Mouse (Mus musculus) C2C12 (cell line): Measurements from ENCODE around the gene Pdgfd. TPM values are rescaled to one million over a fixed set of nuclear protein-coding genes. Genes with fewer than 3 reads are reported as not detected.

ENCODE experiments used
- H3K27me3 ChIP-seq: one replicate; pipeline ENCODE4 v1.6.1; 2011; ENCODE audit not compliant: control insufficient read depth, insufficient read depth, insufficient read length
- H3K36me3 ChIP-seq: one replicate; pipeline ENCODE4 v1.6.1; 2011; ENCODE audit not compliant: control insufficient read depth, insufficient read depth
- H3K4me3 ChIP-seq: one replicate; pipeline ENCODE4 v1.5.1; 2011; ENCODE audit warnings: mild to moderate bottlenecking, control low read depth; ENCODE audit not compliant: poor library complexity, insufficient read depth, severe bottlenecking
- H3K79me2 ChIP-seq: one replicate; pipeline ENCODE4 v1.6.1; 2011; ENCODE audit not compliant: control insufficient read depth, insufficient read depth
- H3K79me3 ChIP-seq: one replicate; pipeline ENCODE4 v1.6.1; 2011; ENCODE audit warnings: low read depth, control low read depth
- H3ac ChIP-seq: one replicate; pipeline ENCODE3; 2011; ENCODE audit warnings: low read depth; ENCODE audit not compliant: control insufficient read depth, insufficient read length
- CEBPB ChIP-seq: IDR thresholded peaks from one replicate; pipeline ENCODE4 v1.6.1; 2011; ENCODE audit warnings: low read depth, mild to moderate bottlenecking, control low read depth, moderate library complexity
- CTCF ChIP-seq: IDR thresholded peaks from one replicate; pipeline ENCODE4 v1.5.1; 2011; ENCODE audit not compliant: control insufficient read depth, insufficient read depth, insufficient read length
- FOSL1 ChIP-seq: IDR thresholded peaks from one replicate; pipeline ENCODE4 v1.8.0; 2011; ENCODE audit warnings: mild to moderate bottlenecking, low read length; ENCODE audit not compliant: poor library complexity, insufficient read depth, severe bottlenecking
- MAX ChIP-seq: IDR thresholded peaks from one replicate; pipeline ENCODE4 v1.6.1; 2011; ENCODE audit warnings: mild to moderate bottlenecking, control low read depth
- MYOD1 ChIP-seq: IDR thresholded peaks from one replicate; pipeline ENCODE4 v1.6.1; 2011; ENCODE audit warnings: low read depth; ENCODE audit not compliant: control insufficient read depth, insufficient read length
- MYOG ChIP-seq: IDR thresholded peaks from one replicate; pipeline ENCODE4 v1.6.1; 2011; ENCODE audit not compliant: control insufficient read depth, insufficient read length; ENCODE audit errors: extremely low read depth
- USF1 ChIP-seq: IDR thresholded peaks from one replicate; pipeline ENCODE4 v1.6.1; 2011; ENCODE audit warnings: low read depth, mild to moderate bottlenecking, control low read depth, moderate library complexity
- polyA plus RNA-seq: library from polyadenylated mRNA; unstranded; fragments of >200 nt; fragmentation: generic; extraction: Trizol; gene quantifications from one replicate; pipeline ENCODE4 v1.2.1, GENCODE M21; 2012; ENCODE audit warnings: missing spikeins

Gene Pdgfd
- polyA plus RNA-seq, 1 experiment: 0.91 TPM

DNA sequence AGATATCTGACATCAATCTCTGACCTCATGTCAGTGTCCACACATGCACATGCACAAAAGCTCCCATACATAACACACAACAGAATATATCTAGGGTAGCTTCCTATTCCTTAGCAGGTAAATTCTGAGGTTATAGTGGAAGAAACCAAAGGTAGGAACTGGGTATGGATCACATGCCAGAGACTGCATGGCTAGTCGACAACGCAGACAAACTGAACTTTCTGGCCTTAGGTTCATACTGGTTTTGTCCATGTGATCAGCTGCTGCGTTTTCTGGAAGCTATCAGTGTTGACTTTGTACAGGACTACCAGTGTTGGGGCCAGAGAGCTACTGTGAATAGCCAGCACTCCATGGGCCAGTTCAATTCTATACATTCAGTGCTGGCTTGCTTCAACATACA is 170.0 kb downstream of the Pdgfd start:
- no peaks in the 10 kb centered on the region for H3K27me3 ChIP-seq
- no peaks in the 10 kb centered on the region for H3K79me3 ChIP-seq
- no peaks in the 10 kb centered on the region for H3K79me2 ChIP-seq
- no peaks in the 10 kb centered on the region for H3K36me3 ChIP-seq
- H3ac ChIP-seq: no peak overlapping the region
- no peak overlapping the region for H3K4me3 ChIP-seq
- TF ChIP-seq USF1 (no peak), CTCF (no peak), MYOD1 (no peak), FOSL1 (no peak), MYOG (no peak), MAX (no peak), CEBPB (no peak)

DNA sequence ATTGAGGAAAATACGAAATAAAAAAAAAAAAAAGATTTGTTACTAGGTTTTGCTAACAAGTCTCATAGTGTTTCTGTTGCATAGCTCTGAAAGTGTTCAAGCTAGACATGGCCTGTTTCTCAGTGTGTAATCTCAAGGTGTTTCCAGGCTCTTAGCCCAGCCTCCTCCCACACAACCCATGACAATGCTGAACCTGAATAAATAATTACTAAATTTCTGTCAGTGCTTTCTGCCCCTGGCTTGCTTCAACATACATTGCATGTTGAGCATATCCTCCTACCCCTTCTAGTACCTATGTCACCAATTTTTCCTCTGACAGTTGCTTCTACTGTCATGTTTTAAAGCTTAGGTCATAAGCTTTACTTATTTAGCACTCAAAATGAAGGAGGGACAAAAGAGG is 171.0 kb downstream of the Pdgfd start:
- H3K79me3 ChIP-seq: no peaks in the 10 kb centered on the region
- no peaks in the 10 kb centered on the region for H3K79me2 ChIP-seq
- no peaks in the 10 kb centered on the region for H3K27me3 ChIP-seq
- H3K4me3 ChIP-seq: no peak overlapping the region
- H3ac ChIP-seq: no peak overlapping the region
- H3K36me3 ChIP-seq: no peaks in the 10 kb centered on the region
- no peak for TF ChIP-seq MYOD1
- TF ChIP-seq MYOG: no peak
- no peak for TF ChIP-seq FOSL1
- no peak for TF ChIP-seq CEBPB
- no peak for TF ChIP-seq USF1
- no peak for TF ChIP-seq CTCF
- TF ChIP-seq MAX: no peak

DNA sequence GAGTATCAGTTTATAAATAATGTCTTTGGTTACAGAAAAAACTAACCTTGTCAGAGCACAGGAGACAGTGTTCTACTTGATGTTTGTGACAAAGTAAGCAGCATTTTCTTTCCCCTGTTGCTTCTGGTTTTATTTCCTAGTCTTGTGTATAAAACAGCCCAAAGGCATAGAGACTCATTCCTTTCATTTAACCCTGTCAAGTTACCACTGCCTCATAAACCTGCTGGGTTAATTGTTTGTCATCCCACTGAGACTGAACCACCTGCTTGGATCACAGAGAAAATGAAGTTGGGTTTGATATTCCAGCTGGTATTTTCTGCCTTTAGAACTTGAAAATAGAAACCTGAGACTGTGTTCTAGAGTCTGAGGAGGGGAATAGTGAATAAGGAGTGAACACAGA is 172.4 kb downstream of the Pdgfd start:
- no peaks in the 10 kb centered on the region for H3K36me3 ChIP-seq
- TF ChIP-seq CEBPB: no peak
- no peak for TF ChIP-seq FOSL1
- no peak for TF ChIP-seq MYOD1
- TF ChIP-seq MAX: no peak
- TF ChIP-seq MYOG: no peak
- no peak for TF ChIP-seq USF1
- no peak for TF ChIP-seq CTCF
- no peaks in the 10 kb centered on the region for H3K27me3 ChIP-seq
- H3K79me2 ChIP-seq: no peaks in the 10 kb centered on the region
- no peaks in the 10 kb centered on the region for H3K79me3 ChIP-seq
- H3K4me3 ChIP-seq: no peak overlapping the region
- H3ac ChIP-seq: no peak overlapping the region

DNA sequence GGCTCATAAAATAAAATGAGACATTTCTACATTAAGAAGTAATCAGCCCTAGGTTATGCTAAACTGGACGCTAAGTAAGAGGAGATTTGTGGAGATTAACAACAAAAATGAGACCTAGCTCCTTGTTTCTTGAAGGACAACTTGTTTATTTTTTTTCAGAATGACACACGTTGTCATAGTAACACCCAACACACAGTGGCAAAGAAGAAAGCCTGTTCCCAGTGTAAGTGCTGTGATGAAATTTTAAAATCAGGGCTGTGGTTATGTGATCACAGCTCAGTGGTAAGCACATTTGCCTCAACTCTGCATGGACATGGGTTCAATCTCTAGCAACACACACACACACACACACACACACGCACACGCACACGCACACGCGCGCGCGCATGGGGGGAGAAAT is 174.5 kb downstream of the Pdgfd start:
- H3K27me3 ChIP-seq: no peaks in the 10 kb centered on the region
- H3K36me3 ChIP-seq: no peaks in the 10 kb centered on the region
- H3K4me3 ChIP-seq: no peak overlapping the region
- TF ChIP-seq USF1 (no peak), CTCF (no peak), MYOD1 (no peak), FOSL1 (no peak), MAX (no peak), CEBPB (no peak), MYOG (no peak)
- no peak overlapping the region for H3ac ChIP-seq
- H3K79me3 ChIP-seq: no peaks in the 10 kb centered on the region
- H3K79me2 ChIP-seq: no peaks in the 10 kb centered on the region

- Histone ChIP-seq H3K4me3 (no peak overlapping the region), H3K79me3 (no peaks in the 10 kb centered on the region), H3ac (no peak overlapping the region), H3K36me3 (no peaks in the 10 kb centered on the region), H3K79me2 (no peaks in the 10 kb centered on the region), H3K27me3 (no peaks in the 10 kb centered on the region)
- TF ChIP-seq MYOD1 (no peak), USF1 (no peak)
These were observed 176.1 kb downstream of the Pdgfd start for GRCm38 (mm10) chr9:6344514-6344913.

DNA sequence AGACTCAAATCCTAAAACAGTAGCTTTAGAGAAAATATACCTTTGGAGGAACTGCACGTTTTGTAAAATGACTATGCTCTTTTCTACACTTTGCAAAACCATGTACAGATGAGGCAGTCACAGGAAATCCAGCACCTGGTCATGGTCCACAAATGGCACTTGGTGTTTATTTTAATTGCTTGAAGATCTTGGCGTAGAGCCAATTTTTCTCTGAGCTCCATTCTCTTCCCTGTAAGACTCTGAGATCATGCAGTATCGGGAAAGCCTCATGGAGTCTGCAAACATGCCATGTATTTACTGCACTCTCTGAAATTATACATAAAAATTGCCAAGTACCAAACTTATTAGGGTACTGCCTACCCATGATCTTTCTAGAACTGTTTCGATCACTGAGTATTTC is 176.5 kb downstream of the Pdgfd start:
- Histone ChIP-seq H3K27me3 (no peaks in the 10 kb centered on the region), H3K36me3 (no peaks in the 10 kb centered on the region), H3K4me3 (no peak overlapping the region), H3K79me2 (no peaks in the 10 kb centered on the region), H3K79me3 (no peaks in the 10 kb centered on the region), H3ac (no peak overlapping the region)
- TF ChIP-seq MYOG (no peak), CTCF (no peak), CEBPB (no peak), MAX (no peak), MYOD1 (no peak), FOSL1 (no peak), USF1 (no peak)
